Mouse (Mus musculus) embryonic fibroblast, embryonic 13.5 days (primary cell): ENCODE measurements around the gene Sgpp2.

ENCODE experiments used
- CTCF ChIP-seq: IDR thresholded peaks from 2 replicates; pipeline ENCODE4 v1.5.1; 2011; ENCODE audit warnings: mild to moderate bottlenecking, control low read depth, low read length, moderate library complexity, borderline replicate concordance; ENCODE audit not compliant: insufficient read depth
- POLR2A ChIP-seq: IDR thresholded peaks from 2 replicates; pipeline ENCODE4 v1.6.1; 2011; ENCODE audit warnings: low read depth, mild to moderate bottlenecking, control low read depth, low read length, moderate library complexity

GRCm38 (mm10) chr1:78313961-78314360, 3.8 kb downstream of the Sgpp2 start:
- TF ChIP-seq CTCF, result no peak
- TF ChIP-seq POLR2A, result no peak
